Mouse (Mus musculus) adrenal gland, postnatal 14 days (tissue): ENCODE measurements around the gene Pde4d. TPM values are rescaled to one million over a fixed set of nuclear protein-coding genes. Genes with fewer than 3 reads are reported as not detected.

Experiments
- DNase-seq: peaks from one replicate; pipeline ENCODE4 v3.0.0; 2021; ENCODE audit warnings: mixed read lengths
- total RNA-seq: library from RNA; stranded (reverse); gene quantifications from 2 replicates; pipeline ENCODE4 v1.2.3, GENCODE M21; 2021

Gene Pde4d
- total RNA-seq, 1 experiment from 2014 or later, result 67.1 TPM

DNA sequence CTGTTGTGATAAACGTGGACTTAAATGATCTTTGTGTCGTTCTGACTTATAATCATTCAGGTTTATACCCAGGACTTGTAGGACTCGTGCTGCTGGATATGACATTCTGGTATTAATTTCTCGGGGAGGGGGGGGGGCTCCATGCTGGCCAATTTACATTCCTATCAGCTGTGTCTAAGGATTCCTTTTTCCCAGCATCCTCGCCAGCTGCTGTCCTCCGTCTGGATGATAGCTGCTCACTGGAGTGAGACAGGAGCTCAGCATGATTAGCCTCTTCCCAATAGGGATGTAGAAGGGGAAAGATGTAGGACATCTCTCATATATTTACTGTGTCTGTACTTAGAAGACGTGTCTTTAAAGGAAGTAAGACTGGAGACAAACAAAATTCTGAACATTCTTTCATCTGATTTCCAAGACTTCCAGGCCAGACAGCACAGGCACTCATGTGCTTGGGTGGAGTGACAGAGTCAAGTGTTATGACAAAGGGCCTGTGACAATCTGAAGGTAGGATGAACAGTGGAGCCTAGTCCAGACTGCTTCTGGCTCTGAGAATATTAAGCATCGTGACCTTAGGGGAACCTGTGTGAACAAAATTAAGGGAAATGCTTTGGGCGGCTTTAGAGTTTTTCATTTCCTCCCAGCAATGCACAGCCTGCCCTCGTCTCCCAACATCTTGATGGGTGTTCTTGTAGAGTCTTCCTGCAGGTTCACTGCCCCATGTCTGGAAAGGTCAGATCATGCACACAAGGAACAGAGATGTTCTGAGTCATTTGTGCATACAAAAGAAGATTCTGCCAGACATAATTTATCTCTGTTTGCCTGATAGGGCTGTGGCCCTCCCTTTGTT is 1215.4 kb downstream of the Pde4d start:
- DNase-seq, result no peak

DNA sequence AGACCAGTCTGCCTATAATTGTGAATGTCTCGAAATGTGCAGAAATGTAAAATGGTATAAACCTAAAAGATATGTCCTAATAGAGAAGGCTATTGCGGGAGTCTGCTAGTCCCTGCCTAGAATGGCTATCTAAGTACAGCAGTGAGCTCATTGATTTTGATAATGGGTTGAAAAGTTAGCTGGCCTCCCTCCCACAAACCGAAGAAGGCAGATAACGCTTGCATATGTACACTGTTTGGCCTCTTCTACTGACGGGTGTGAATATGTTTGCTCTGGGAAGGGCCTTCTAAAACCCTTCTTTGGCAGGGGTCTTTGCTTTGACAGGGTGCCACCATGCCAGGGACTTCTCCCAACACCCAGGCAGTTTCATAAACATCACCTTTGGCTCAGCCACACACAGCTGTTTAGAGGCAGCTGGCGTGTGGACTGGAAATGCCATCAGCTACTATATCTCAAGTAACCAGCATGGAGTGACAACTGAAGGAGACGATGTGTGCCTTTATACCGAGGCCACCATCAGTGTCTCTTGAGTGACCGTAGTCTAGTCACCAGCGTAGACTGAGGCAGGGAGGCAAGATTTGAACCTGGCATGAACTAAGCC is 1216.2 kb downstream of the Pde4d start:
- no peak for DNase-seq

DNA sequence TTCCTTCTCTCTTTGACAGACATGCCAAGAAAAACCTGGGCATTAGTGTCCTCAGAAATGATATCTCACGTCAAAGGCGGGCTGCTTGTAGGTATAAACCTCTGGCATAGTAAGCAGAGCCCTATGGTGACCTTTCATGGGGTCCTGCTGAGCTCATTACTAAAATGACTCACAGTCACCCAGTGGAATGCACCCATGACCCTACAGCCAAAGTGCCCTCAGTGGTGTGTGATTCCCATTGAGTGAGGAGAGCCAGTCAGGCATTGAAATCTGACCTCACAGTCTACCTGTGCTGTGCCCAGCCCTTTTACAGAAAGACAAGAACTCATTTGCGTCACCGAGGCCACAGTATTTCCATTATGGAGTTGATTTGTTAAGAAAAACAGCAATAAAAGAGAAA is 1220.2 kb downstream of the Pde4d start:
- DNase-seq, result no peak

DNA sequence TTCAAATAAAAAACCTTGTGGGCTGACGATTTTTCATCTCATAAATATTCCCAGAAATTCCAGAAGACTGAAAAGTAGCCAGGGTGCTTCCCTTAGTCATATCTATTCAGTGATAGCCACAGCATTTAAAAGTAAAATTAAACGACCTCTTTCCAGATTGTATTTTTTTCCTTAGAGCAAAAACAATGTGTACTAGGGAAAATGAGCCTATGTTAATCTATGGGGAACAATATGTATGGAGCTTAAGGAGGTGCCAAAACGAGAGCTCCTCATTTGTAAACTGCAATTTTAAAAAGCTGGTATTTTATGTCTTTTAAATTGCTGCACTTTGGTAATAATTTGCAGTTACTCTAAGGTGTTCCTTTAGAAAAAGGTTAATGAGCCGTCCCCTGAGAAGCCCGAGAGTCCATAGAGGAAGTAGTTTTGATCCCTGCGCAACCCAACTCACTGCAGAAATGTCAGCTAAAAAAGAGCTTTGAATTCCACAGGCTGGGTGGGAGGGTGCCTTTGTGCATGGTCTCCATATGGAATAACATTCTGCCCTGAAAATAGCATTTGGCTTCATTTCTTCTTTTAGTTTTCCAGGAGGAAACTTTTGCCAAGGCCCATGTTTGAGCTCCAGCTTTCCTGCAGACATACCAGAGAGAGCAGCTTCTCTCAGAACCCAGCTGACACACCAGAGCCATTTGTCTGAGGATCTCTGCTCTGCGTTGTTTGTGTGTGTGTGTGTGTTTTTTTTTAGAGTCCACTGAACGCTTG is 1222.0 kb downstream of the Pde4d start:
- no peak for DNase-seq

DNA sequence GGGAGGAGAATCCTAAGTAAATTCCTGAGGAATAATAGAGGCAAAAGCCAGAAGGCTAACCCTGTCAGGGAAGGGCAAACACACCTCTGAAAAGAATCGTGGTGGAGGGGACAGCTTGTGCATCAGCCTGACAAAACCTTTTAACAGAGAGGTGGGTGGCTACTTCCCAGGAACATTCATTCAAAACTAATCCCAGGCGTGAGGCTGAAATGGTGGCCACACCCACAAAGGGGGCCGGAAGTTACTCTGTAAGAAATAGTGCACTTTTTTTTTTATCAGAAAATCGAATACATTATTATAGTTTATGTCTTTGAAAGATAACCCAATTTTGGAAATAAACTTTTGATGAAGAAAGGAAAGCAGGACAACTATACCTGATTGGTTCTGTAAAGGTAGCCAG is 1227.3 kb downstream of the Pde4d start:
- DNase-seq, result no peak

DNA sequence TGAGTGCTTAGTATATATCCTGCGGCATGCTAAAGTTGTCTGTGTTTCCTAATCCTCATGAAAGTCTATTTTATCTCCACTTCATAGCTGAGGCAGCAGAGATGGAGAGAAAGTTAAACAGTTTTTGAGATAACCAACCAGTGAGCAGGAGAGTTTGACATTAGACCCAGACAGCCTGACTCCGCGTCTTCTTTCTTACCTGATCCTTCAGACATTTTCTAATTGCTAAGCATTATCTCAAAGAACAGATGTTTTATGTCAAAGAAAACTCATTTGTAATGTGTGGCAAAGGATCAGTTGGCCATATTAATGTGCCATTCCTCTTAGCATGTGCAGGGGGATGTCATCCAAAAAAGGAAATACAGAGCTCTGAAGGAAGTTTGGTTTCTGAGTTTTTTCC is 1227.9 kb downstream of the Pde4d start:
- no peak for DNase-seq

DNA sequence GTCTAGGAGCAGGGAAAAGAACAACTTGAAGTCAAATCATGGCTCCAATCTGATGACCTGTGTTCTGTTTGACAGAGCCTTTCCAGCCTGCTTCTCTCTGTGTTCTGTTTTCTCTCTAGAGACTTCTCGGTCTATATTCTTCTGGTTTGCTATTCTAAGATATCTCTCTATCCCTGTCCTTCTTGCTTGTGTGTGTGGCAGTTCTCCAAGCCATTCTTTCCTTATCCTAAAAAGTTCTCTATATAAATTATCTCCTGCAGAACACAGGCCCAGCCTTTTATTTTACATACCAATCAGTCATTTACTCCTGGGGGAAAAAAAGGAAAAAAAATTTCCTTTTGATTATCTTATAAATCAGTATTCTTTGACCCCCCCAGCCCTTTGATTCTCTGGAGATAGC is 1229.2 kb downstream of the Pde4d start:
- DNase-seq, result no peak

DNA sequence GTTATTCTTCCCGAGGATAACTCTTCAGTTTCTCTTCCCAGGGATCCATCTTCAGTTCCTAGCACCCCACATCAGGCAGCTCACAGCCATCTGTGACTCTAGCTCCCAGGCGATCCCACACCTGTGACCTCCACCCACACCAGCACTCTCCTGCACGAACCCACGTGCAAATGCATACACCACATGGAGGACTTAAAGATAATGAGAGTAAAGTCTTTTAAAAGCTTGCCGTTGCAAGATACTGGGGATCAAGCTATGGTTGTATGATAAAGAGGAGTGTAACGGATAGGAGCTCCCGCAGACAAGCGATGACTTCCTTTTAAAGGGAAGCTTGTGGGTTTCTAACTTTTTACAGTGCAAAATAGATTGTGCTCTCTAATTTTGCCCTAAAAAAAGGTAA is 1230.5 kb downstream of the Pde4d start:
- DNase-seq, result no peak

DNA sequence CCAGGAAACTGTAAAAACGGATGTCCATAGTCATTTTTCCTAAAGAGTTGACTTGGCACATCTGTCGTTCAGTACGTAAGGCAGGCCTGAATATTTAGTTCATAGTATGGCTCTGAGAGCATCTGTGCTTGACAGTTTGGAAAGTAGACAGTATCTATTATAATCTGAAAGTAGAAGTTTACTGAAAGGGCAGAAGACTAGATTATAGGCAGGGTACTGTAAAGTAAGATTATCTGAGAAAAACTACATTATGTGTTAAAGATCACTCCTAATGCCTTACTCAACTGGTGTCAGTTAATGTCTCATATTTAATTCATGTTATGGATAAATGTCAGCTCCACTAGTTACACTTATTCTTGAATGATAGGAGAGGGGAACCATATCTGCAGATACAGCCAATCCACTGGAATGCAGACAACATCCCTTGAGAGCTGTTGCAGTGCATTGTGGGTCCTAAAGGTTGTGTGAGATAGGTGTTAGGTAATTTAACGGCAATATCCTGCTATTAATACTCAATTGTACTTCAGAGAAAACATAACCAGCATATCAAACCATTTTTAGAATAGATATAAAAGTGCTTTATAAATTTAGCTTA is 1232.0 kb downstream of the Pde4d start:
- no peak for DNase-seq

DNA sequence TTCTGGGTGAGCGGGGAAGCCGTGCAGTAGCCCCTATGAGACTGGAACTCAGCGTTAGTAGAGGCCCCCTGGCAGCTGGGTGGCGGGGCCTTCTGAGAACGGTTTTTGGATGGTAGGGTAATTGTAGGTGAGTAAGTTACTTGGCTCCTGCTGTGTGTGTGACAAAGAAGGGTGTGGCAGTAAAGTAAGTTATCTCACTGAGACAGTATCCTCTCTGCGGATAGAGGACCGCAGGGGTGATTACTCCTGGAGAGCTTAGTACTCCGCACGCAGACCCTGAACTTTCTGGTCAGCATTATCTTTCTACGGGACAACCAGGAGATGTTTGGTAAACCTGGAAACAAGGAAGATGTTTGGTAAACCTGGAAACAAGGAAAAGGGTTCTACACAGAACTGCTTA is 1233.3 kb downstream of the Pde4d start:
- DNase-seq, result no peak

DNA sequence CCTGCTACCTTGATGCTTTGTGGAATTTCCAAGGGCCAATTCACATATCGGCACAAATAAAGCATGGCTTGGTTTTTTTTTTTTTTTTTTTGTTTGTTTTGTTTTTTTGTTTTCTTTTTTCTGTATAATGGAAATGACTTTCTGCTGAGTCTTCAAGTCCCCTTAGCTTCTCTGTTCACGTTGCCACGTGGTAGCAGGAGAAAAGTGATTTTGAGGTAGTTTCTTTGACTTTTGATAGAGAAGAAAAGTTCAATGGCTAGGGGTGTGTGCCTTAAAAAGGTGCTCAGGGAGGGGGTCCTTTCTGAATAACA is 1235.2 kb downstream of the Pde4d start:
- DNase-seq, result no peak

DNA sequence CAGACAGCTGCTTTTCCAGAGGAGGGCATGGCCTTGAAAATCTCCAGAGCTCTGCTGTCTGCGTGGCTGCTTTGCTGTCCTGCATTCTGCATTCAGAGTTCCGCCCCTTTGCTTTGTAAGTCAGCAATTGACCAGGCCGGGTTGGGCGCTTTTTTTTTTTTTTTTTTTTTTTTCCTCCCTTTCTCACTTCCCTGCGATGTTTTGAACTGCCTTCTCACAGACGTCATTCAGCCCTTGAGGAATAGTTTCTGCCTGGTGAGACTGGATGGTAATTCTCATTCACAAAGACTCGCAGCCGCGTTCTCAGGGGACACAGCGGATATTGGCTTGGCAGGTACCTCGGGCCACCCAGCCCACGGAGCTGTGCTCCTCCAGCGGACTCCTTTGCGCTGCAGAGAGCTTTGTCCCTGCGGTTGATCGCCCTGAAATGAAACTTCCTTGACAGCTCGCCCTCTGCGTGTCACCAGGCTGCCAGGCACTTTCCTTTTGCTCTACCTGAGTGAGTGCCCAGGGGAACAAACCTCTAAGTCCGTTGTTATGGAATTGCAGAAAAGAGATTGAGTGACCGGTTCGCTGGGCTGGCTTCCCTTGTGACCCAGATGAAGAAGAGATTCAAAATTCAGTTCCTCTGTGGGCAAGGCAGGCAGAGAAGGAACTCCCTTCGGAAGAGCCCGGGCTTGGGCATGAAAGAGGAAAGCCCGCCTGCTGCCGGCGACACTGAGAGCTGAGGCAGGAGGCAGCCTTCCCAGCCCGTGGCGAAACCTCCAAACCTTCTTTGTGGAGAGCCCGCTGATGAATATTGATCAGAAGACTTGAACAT is 1235.8 kb downstream of the Pde4d start:
- peak; percentile 63 for DNase-seq

DNA sequence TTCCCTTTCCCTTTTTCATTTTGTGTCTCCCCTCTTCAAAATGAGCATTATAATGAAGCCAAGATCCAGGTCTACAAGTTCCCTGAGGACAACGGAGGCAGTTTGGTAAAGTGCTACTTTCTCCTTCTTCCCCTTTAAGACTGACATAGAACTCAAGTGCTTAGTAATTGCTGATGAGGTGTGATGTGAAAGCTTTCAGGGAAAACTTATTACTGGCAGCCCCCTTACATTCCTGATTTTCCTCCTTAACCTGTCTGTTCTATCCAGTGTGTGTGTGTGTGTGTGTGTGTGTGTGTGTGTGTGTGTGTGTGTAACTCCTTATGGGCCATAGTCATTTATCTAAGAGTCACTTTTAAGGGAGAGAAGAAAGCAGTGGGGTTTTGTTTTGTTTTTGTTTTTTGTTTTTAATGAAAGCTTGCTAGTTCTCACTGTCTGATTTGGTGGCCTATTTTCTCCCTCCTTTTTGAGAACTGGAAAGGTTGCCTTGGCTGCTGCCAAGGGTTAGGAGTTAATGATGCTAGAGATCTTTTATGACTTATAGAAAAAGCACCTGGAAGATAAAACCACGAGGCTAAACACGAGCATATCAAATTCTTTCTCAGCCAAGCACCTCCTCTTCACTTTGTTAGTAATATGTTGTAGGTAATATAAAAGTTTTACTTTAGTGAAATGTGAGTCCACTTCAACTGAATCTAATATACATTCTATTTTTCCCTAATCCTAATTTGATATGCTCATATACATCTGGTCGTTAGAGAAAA is 1236.5 kb downstream of the Pde4d start:
- DNase-seq, result no peak

DNA sequence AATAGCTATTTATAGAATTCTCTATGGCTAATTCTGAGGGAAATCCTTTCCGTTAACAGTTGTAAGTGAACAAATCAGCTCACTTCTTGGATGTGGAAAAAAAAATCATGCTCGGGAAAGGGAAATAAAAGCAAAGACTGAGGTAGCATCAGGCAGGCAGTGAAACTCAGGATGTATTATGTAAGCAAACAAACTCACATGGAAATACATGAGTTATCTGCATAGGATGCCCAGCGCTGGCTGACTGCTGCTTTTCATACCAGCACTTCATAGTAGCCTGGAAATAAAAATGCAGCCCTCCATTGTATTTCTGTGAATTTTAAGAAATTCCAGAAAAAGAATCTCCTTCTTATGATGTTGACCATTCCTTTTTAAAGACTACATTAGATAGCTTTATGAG is 1237.2 kb downstream of the Pde4d start:
- no peak for DNase-seq

DNA sequence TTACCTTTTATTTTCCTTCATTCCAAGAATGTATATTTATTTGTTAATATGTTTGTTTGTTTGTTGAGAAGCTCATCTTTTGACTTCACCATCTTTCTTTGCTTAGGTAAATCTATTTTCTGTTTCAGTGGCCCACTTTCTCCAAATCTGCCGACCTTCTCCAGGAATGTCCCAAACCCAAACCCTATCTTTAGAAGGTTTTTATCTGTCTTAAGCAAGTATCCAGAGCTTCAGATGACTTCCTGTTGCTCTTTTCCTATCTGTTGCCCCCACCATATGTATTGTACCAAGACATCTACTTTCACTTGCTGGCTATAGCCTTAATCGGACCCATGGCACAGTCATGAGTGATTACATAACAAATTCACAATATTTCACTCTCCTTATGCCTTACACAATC is 1238.4 kb downstream of the Pde4d start:
- no peak for DNase-seq

DNA sequence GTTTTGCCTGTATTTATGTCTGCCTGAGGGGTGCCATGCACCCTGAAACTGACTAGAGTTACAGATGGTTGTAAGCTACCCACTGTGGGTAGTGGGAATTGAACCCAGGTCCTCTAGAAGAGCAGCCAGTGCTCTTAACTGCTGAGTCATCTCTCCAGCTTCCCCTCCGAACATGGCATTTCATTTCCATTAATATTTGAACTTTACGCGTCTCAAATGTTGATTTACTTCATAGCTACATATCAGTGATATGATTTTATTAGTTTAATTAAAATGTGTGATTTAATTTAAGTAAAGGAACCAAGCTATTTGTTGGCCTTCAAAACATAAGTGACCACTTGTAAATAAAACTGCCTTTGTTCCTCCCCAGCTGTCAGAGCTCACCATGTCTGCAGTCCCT is 1239.4 kb downstream of the Pde4d start:
- DNase-seq, result no peak

DNA sequence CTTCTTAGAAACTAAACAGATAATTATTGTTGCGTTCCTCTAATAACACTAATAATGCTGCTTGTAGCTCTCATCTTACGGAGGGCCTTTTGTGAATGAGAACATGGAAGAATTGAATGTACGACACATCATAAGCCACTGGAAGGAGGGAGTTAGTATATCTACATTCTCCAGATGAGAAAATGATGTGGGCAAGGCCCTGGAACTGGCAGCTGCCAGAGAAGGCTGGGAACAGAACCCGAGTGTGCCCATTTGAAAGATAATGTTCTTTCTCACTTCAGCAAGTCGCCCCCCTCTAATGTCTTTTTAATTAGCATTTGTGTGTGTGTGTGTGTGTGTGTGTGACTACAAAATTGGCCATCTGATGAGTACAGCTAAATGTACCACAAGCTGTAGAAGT is 1240.8 kb downstream of the Pde4d start:
- no peak for DNase-seq

DNA sequence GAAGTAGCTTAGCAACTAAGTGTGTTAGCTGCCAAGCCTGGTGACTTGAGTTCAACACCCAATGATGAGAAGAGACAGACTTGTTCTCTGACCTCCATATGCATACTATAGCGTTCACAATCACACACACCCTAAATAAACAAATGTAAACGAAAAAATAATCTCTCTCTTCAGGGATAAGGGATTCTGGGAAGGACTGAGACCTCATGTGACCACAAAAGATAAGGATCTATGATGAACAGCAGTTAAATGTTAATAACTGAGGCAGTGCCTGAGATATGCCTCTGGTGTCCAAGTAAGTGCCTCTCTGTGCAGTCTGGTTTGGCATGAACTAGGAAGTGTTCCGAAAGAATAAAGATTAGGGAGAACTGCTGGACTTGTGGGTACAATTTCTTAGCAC is 1243.1 kb downstream of the Pde4d start:
- DNase-seq, result no peak

DNA sequence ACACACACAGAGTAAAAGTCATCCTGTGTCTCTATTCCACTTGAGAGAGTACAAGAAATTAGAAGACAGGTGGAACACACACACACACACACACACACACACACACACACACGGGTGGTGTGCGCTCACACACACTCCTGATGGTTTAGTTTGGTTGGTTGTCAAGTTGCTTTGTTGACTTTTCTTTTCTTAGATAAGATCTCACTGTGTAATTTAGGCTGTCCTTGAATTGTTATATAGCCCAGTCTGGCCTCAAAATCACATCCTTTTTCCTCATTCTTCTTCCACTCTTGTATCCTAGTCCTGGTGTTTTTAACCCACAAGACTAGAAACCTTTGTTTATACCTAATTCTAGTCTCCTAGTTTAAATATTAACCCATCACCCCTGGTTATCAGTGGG is 1244.0 kb downstream of the Pde4d start:
- DNase-seq, result no peak

DNA sequence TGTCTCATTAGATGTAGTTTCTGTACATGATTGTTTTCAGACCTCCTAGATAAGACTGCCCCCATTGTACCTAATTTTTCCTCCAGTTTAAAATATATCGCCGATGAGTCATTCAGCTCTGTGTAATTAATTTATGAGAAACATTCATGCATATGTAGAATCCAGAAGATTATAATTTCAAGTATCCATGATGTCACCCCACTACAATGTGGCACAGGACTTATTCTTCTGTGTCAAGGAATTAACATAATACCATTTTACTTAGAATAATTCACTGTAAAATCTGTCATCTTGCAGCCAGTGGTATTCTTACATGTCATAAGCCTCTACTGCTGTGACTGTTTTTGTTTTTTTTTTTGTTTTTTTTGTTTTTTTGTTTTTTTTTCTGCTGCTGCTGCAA is 1244.5 kb downstream of the Pde4d start:
- no peak for DNase-seq

DNA sequence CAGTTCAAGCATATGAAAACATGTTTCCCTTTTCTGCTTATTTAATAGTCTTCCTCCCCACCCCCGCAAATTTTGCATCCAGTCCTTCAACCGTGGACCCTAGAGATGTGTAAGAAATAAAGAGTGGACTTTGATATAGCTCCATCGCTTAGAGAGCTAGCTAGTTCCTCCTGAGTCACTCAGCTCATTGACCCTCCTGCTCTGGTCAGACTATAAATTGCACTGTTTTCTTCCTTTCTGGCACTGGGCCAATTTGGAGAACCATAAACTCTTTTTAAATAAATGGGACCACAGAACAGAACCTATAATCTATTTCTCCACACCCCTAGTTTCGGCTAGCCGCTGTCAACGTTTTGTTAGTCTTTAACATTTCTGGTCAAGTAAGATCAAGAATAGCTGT is 1245.3 kb downstream of the Pde4d start:
- no peak for DNase-seq

DNA sequence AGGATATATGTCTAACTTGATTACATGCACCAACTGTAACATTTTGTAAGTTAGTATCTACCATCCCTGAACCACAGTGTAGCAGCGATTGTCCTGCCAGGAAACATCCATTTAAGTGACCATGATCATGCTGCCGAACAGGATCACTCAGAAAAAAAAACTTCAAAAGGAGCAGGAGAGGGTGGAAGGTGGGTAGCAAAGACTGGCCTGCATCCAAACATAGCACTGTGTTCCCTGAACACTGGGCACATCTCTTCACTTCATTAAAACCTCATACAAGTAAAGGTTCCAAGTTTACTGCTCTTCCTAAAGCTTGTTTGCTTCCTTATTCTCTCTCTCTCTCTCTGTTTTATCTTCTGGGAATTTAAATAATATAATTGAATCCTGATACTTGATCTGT is 1256.4 kb downstream of the Pde4d start:
- no peak for DNase-seq
